Mouse (Mus musculus): Measurements from ENCODE around the gene Gpx6. TPM values are rescaled to one million over a fixed set of nuclear protein-coding genes. Genes with fewer than 3 reads are reported as not detected.

The Gpx6 gene
- total RNA-seq, 2 experiments from 2014 or later = not detected

- DNase-seq = peak in 1 of 2 experiments; percentile 4
- intact Hi-C loops (cut with DNase I) = loop anchor here (10.0 kb wide), 1 partner anchor 388 kb away; no protein-coding TSS in a partner anchor
Measured at GRCm38 (mm10) chr13:21322509-21323375, 10.8 kb downstream of the Gpx6 start.

GRCm38 (mm10) chr13:21323405-21323804 lies 11.5 kb downstream of the Gpx6 start:
- intact Hi-C loops (cut with DNase I) = loop anchor here (10.0 kb wide), 1 partner anchor 389 kb away; no protein-coding TSS in a partner anchor
- DNase-seq = no peak

GRCm38 (mm10) chr13:21326191-21326590 lies 14.3 kb downstream of the Gpx6 start:
- no peak for DNase-seq
- intact Hi-C loops (cut with DNase I) = loop anchor here (2.0 to 10.0 kb wide), 6 partner anchors 47 to 1029 kb away; no protein-coding TSS in a partner anchor

GRCm38 (mm10) chr13:21326657-21327211 lies 14.8 kb downstream of the Gpx6 start:
- DNase-seq = peak; percentile 79 to 87
- intact Hi-C loops (cut with DNase I) = loop anchor here (1.0 to 10.0 kb wide), 7 partner anchors 48 to 1029 kb away; no protein-coding TSS in a partner anchor

GRCm38 (mm10) chr13:21327424-21327823 lies 15.5 kb downstream of the Gpx6 start:
- DNase-seq = no peak
- intact Hi-C loops (cut with DNase I) = loop anchor here (1.0 to 10.0 kb wide), 7 partner anchors 49 to 1030 kb away; no protein-coding TSS in a partner anchor

GRCm38 (mm10) chr13:21346610-21347009 lies 34.7 kb downstream of the Gpx6 start, which contains the start of gene Olfr1367:
Gene Olfr1367, plus strand, starts transcription at chr13:21346910.
- intact Hi-C loops (cut with DNase I) = no loop called here
- DNase-seq = no peak

GRCm38 (mm10) chr13:21350593-21350992 lies 38.7 kb downstream of the Gpx6 start:
- no peak for DNase-seq
- intact Hi-C loops (cut with DNase I) = no loop called here

- intact Hi-C loops (cut with DNase I) = loop anchor here (1.0 to 5.0 kb wide), 5 partner anchors 40 to 350 kb away; partner anchors contain the start of genes Nkapl, Zkscan3, Zkscan8 and Zscan26
- peak; percentile 87 to 89 for DNase-seq
Measured at GRCm38 (mm10) chr13:21362621-21363248, 50.8 kb downstream of the Gpx6 start, which contains the start of gene Zscan12. Gene Zscan12, plus strand, starts transcription at chr13:21362820.

- intact Hi-C loops (cut with DNase I) = loop anchor here (2.0 to 5.0 kb wide), 3 partner anchors 104 to 349 kb away; partner anchors contain the start of genes Nkapl and Zkscan8
- DNase-seq = no peak
Measured at GRCm38 (mm10) chr13:21363719-21364118, 51.8 kb downstream of the Gpx6 start.

- intact Hi-C loops (cut with DNase I) = no loop called here
- no peak for DNase-seq
Measured at GRCm38 (mm10) chr13:21366635-21367034, 54.7 kb downstream of the Gpx6 start.

Other genes starting within 250 kb of the Gpx6 start
- not detected for gene Olfr1370, start 237.2 kb upstream of the Gpx6 start, total RNA-seq (2021)
- not detected for gene Olfr1369-ps1, start 200.6 kb upstream of the Gpx6 start, total RNA-seq (2021)
- gene Olfr263, start 182.5 kb upstream of the Gpx6 start, total RNA-seq (2021) = not detected
- gene Olfr1368, start 166.3 kb upstream of the Gpx6 start, total RNA-seq (2021) = not detected
- 10 to 100 TPM; 19.7 to 20.0 TPM for gene Trim27, start 132.7 kb upstream of the Gpx6 start, total RNA-seq (2021)
- gene Gpx5, start 19.4 kb upstream of the Gpx6 start, total RNA-seq (2021) = not detected
- not detected for gene Olfr1367, start 34.8 kb downstream of the Gpx6 start, total RNA-seq (2021)
- 1 to 10 TPM; 5.3 to 5.8 TPM for gene Zscan12, start 50.7 kb downstream of the Gpx6 start, total RNA-seq (2021)
- 10 to 100 TPM; 26.4 to 31.2 TPM for gene Zkscan3, start 90.6 kb downstream of the Gpx6 start, total RNA-seq (2021)
- gene Pgbd1, start 128.9 kb downstream of the Gpx6 start, total RNA-seq (2021) = under 1 TPM; 0.30 to 0.42 TPM
- gene Zscan26, start 141.6 kb downstream of the Gpx6 start, total RNA-seq (2021) = 10 to 100 TPM; 20.4 to 23.2 TPM
- under 1 TPM; 0.67 to 0.76 TPM for gene Nkapl, start 156.4 kb downstream of the Gpx6 start, total RNA-seq (2021)
- 1 to 10 TPM; 1.2 to 1.5 TPM for gene Zkscan4, start 166.8 kb downstream of the Gpx6 start, total RNA-seq (2021)
- gene Gm10065, start 167.3 kb downstream of the Gpx6 start, total RNA-seq (2021) = not detected
- gene AK157302, start 183.1 kb downstream of the Gpx6 start, total RNA-seq (2021) = 10 to 100 TPM; 26.5 to 28.1 TPM
- 100 to 1,000 TPM; 247 to 265 TPM for gene Gm11273, start 189.3 kb downstream of the Gpx6 start, total RNA-seq (2021)
- 10 to 100 TPM in 1 of 2 experiments, 1 to 10 TPM in 1; 9.0 to 14.6 TPM for gene Zkscan8, start 219.0 kb downstream of the Gpx6 start, total RNA-seq (2021)
- gene Olfr1366, start 230.7 kb downstream of the Gpx6 start, total RNA-seq (2021) = not detected
- not detected for gene Olfr1535, start 247.8 kb downstream of the Gpx6 start, total RNA-seq (2021)

All from heart, postnatal 36 days (tissue).